Mouse (Mus musculus): ENCODE results near the gene Serpina5. TPM values are rescaled to one million over a fixed set of nuclear protein-coding genes. Genes with fewer than 3 reads are reported as not detected.

Serpina5 gene
- polyA plus RNA-seq, 1 experiment from 2014 or later: not detected

- no peak overlapping the region for H3K4me3 ChIP-seq (ENCODE audit: low read length)
- H3K27me3 ChIP-seq (replicated peaks; ENCODE audit: control insufficient read depth, insufficient read depth, low read length): no peaks in the 10 kb centered on the region
- no peak overlapping the region for H3K27ac ChIP-seq (ENCODE audit: low read depth, low read length)
- H3K4me1 ChIP-seq (ENCODE audit: control insufficient read depth, insufficient read depth, low read depth, low read length): no peaks in the 10 kb centered on the region
- no peak for ATAC-seq
- no peaks in the 10 kb centered on the region for H3K36me3 ChIP-seq (ENCODE audit: control insufficient read depth, insufficient read depth, low read length)
- 65% methylated on average over 1 of the region's 1 CpGs for WGBS
- H3K4me2 ChIP-seq (ENCODE audit: low read length): no peak overlapping the region
- no peak overlapping the region for H3K9ac ChIP-seq (ENCODE audit: low read depth, low read length)
- no peaks in the 10 kb centered on the region for H3K9me3 ChIP-seq (ENCODE audit: control insufficient read depth, low read length)
Observed at GRCm38 (mm10) chr12:104142427-104142826, 41.5 kb downstream of the Serpina5 start.

- Histone ChIP-seq H3K4me3 (ENCODE audit: low read length) (no peak overlapping the region), H3K36me3 (ENCODE audit: control insufficient read depth, insufficient read depth, low read length) (no peaks in the 10 kb centered on the region), H3K4me1 (ENCODE audit: control insufficient read depth, insufficient read depth, low read depth, low read length) (no peaks in the 10 kb centered on the region), H3K9ac (ENCODE audit: low read depth, low read length) (no peak overlapping the region), H3K4me2 (ENCODE audit: low read length) (no peak overlapping the region), H3K27me3 (replicated peaks; ENCODE audit: control insufficient read depth, insufficient read depth, low read length) (no peaks in the 10 kb centered on the region), H3K9me3 (ENCODE audit: control insufficient read depth, low read length) (no peaks in the 10 kb centered on the region), H3K27ac (ENCODE audit: low read depth, low read length) (no peak overlapping the region)
- 95% methylated on average over 1 of the region's 1 CpGs for WGBS
- no peak for ATAC-seq
Observed at GRCm38 (mm10) chr12:104143286-104143685, 42.4 kb downstream of the Serpina5 start.

- no peak for ATAC-seq
- H3K27ac ChIP-seq (ENCODE audit: low read depth, low read length): no peak overlapping the region
- H3K4me2 ChIP-seq (ENCODE audit: low read length): no peak overlapping the region
- no peaks in the 10 kb centered on the region for H3K27me3 ChIP-seq (replicated peaks; ENCODE audit: control insufficient read depth, insufficient read depth, low read length)
- H3K9ac ChIP-seq (ENCODE audit: low read depth, low read length): no peak overlapping the region
- no peaks in the 10 kb centered on the region for H3K4me1 ChIP-seq (ENCODE audit: control insufficient read depth, insufficient read depth, low read depth, low read length)
- 78% methylated on average over 2 of the region's 2 CpGs for WGBS
- no peaks in the 10 kb centered on the region for H3K9me3 ChIP-seq (ENCODE audit: control insufficient read depth, low read length)
- no peak overlapping the region for H3K4me3 ChIP-seq (ENCODE audit: low read length)
- H3K36me3 ChIP-seq (ENCODE audit: control insufficient read depth, insufficient read depth, low read length): no peaks in the 10 kb centered on the region
Observed at GRCm38 (mm10) chr12:104145571-104145970, 44.7 kb downstream of the Serpina5 start.

GRCm38 (mm10) chr12:104151989-104152388 lies 51.1 kb downstream of the Serpina5 start:
- no peak for ATAC-seq
- WGBS: 76% methylated on average over 2 of the region's 2 CpGs

GRCm38 (mm10) chr12:104153041-104153645 lies 52.2 kb downstream of the Serpina5 start:
- Histone ChIP-seq H3K9me3 (ENCODE audit: control insufficient read depth, low read length) (no peaks in the 10 kb centered on the region), H3K4me1 (ENCODE audit: control insufficient read depth, insufficient read depth, low read depth, low read length) (no peaks in the 10 kb centered on the region), H3K27me3 (replicated peaks; ENCODE audit: control insufficient read depth, insufficient read depth, low read length) (no peaks in the 10 kb centered on the region), H3K9ac (ENCODE audit: low read depth, low read length) (no peak overlapping the region), H3K4me3 (ENCODE audit: low read length) (no peak overlapping the region), H3K27ac (ENCODE audit: low read depth, low read length) (no peak overlapping the region), H3K4me2 (ENCODE audit: low read length) (no peak overlapping the region), H3K36me3 (ENCODE audit: control insufficient read depth, insufficient read depth, low read length) (no peaks in the 10 kb centered on the region)
- no peak for ATAC-seq
- WGBS: 86% methylated on average over 3 of the region's 3 CpGs

More at GRCm38 (mm10) chr12:104151989-104152388, 51.1 kb downstream of the Serpina5 start:
- H3K36me3 ChIP-seq (ENCODE audit: control insufficient read depth, insufficient read depth, low read length): no peaks in the 10 kb centered on the region
- H3K9me3 ChIP-seq (ENCODE audit: control insufficient read depth, low read length): no peaks in the 10 kb centered on the region
- H3K9ac ChIP-seq (ENCODE audit: low read depth, low read length): no peak overlapping the region
- H3K27me3 ChIP-seq (replicated peaks; ENCODE audit: control insufficient read depth, insufficient read depth, low read length): no peaks in the 10 kb centered on the region
- no peaks in the 10 kb centered on the region for H3K4me1 ChIP-seq (ENCODE audit: control insufficient read depth, insufficient read depth, low read depth, low read length)
- no peak overlapping the region for H3K27ac ChIP-seq (ENCODE audit: low read depth, low read length)
- H3K4me2 ChIP-seq (ENCODE audit: low read length): no peak overlapping the region
- no peak overlapping the region for H3K4me3 ChIP-seq (ENCODE audit: low read length)

GRCm38 (mm10) chr12:104153656-104154055 lies 52.7 kb downstream of the Serpina5 start, which contains the start of gene Serpina3c:
TSS of gene Serpina3c (minus strand) at chr12:104153870.
- Histone ChIP-seq H3K27ac (ENCODE audit: low read depth, low read length) (no peak within 1 kb of the TSS), H3K4me2 (ENCODE audit: low read length) (no peak within 1 kb of the TSS), H3K9ac (ENCODE audit: low read depth, low read length) (no peak within 1 kb of the TSS), H3K4me1 (ENCODE audit: control insufficient read depth, insufficient read depth, low read depth, low read length) (no peaks in the 10 kb centered on the region), H3K4me3 (ENCODE audit: low read length) (no peak within 1 kb of the TSS), H3K36me3 (ENCODE audit: control insufficient read depth, insufficient read depth, low read length) (no peaks in the 10 kb centered on the region), H3K27me3 (replicated peaks; ENCODE audit: control insufficient read depth, insufficient read depth, low read length) (no peaks in the 10 kb centered on the region), H3K9me3 (ENCODE audit: control insufficient read depth, low read length) (no peaks in the 10 kb centered on the region)
- 95% methylated on average over 2 of the region's 2 CpGs for WGBS
- no peak for ATAC-seq

Other genes starting within 250 kb of the Serpina5 start
- not detected in 2 replicates for gene Serpina1a, start 237.6 kb upstream of the Serpina5 start, polyA plus RNA-seq (2015; fragmentation: Nextera tagmentation; extraction: Ambion mirVana)
- not detected in 2 replicates for gene Serpina1c, start 196.2 kb upstream of the Serpina5 start, polyA plus RNA-seq (2015; fragmentation: Nextera tagmentation; extraction: Ambion mirVana)
- not detected in 2 replicates for gene Serpina1e, start 142.1 kb upstream of the Serpina5 start, polyA plus RNA-seq (2015; fragmentation: Nextera tagmentation; extraction: Ambion mirVana)
- not detected in 2 replicates for gene Serpina11, start 111.2 kb upstream of the Serpina5 start, polyA plus RNA-seq (2015; fragmentation: Nextera tagmentation; extraction: Ambion mirVana)
- 0.09 and 0.27 TPM in 2 replicates for gene Serpina9, start 87.4 kb upstream of the Serpina5 start, polyA plus RNA-seq (2015; fragmentation: Nextera tagmentation; extraction: Ambion mirVana)
- not detected in 2 replicates for gene Serpina12, start 56.7 kb upstream of the Serpina5 start, polyA plus RNA-seq (2015; fragmentation: Nextera tagmentation; extraction: Ambion mirVana)
- not detected in 2 replicates for gene Serpina3a, start 11.6 kb downstream of the Serpina5 start, polyA plus RNA-seq (2015; fragmentation: Nextera tagmentation; extraction: Ambion mirVana)
- gene Serpina3b, start 26.9 kb downstream of the Serpina5 start, polyA plus RNA-seq (2015; fragmentation: Nextera tagmentation; extraction: Ambion mirVana): not detected in 2 replicates
- not detected in 2 replicates for gene Serpina3c, start 52.8 kb downstream of the Serpina5 start, polyA plus RNA-seq (2015; fragmentation: Nextera tagmentation; extraction: Ambion mirVana)
- 0.10 TPM in 1 of 2 replicates, not detected in the other for gene Serpina3f, start 113.4 kb downstream of the Serpina5 start, polyA plus RNA-seq (2015; fragmentation: Nextera tagmentation; extraction: Ambion mirVana)
- 1.2 and 1.8 TPM in 2 replicates for gene Serpina3g, start 135.1 kb downstream of the Serpina5 start, polyA plus RNA-seq (2015; fragmentation: Nextera tagmentation; extraction: Ambion mirVana)
- gene Serpina3i, start 162.0 kb downstream of the Serpina5 start, polyA plus RNA-seq (2015; fragmentation: Nextera tagmentation; extraction: Ambion mirVana): 0.09 TPM in 1 of 2 replicates, not detected in the other
- not detected in 2 replicates for gene Serpina3j, start 213.4 kb downstream of the Serpina5 start, polyA plus RNA-seq (2015; fragmentation: Nextera tagmentation; extraction: Ambion mirVana)
- not detected in 2 replicates for gene Serpina3k, start 237.4 kb downstream of the Serpina5 start, polyA plus RNA-seq (2015; fragmentation: Nextera tagmentation; extraction: Ambion mirVana)
- not detected in 2 replicates for gene Serpina3m, start 237.4 kb downstream of the Serpina5 start, polyA plus RNA-seq (2015; fragmentation: Nextera tagmentation; extraction: Ambion mirVana)